Mouse (Mus musculus) natural killer cell, adult 2 months (primary cell): Measurements from ENCODE around the gene Ccr1.

Experiments
- DNase-seq, 2 experiments: peaks; one replicate each; pipeline ENCODE4 v3.0.0; 2022; ENCODE audit warnings: low spot score in 2 of 2

Ccr1 gene

DNA sequence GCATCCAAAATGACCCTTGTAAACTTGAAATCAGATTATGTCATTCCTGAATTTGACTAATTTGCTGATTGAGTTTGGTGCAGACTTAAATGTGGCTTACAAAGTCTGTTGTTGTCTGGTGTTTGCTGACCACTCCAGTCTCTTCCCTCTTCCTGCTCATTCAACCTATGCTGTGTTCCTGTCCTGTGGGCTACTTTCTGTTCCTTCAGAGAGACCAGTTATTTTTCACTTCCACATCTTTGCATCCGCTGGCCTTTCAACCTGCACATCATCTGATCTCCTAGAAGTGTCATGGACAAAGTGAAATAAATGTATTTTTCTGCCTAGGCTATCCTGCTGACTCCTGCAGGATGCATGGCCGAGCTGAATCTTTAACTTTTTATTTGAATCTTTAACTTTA lies 14.9 kb downstream of the Ccr1 start:
- no peak for DNase-seq

DNA sequence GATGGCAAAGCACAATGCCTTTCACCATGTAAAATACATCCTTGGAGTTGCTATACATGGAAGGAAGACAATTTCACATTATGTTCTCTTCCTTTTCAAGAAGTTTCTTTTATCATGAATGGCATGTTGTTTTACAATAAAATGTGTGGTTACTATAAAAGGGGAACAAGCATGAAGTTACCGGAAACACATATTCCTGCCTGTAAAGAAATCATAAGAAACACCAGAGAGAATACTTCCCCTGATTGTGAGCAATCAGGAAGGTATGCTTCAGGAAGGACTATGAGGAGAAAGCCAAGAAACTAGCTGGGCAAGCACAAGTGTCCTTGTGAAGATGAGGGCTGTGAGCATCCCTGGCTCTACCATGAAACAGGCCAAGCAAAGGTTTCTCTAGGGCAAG lies 17.3 kb downstream of the Ccr1 start:
- DNase-seq, result no peak

DNA sequence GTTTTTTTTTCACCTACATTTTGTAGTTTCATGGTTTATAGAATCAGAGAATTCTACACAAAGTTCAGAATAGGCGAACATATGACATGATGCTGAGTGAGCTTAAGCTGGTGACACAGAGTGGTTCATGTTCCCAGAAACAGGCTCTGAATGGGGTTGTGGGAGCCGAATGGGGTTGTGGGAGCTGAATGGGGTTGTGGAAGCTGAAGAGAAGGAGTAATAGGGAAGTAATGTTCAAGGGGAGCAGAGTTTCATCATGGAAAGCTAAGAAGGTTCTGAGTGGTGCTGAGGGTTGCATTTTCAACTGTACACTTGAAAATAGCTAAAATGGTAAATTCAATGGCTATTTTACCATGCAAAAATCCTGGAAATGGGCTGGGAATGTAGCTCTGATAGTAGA lies 19.1 kb downstream of the Ccr1 start:
- DNase-seq, result no peak

DNA sequence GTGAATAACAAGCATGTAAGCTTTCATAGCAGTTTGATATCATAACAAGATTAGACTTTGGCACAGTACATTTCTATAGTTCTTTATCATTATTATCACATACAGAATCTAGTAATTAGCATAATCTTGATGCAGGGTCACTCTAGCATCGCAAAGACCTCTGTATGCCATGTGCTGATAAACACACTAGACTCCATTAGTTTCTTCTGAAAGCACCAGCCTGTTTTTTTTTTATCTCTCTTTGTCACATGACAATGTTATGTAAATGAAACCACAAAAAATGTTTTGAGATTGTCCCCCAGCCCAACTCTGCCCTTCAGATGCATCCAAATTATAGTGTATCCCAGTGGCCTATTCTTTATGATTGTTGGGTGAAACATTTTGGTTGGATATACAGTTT lies 20.7 kb downstream of the Ccr1 start:
- DNase-seq, result no peak

DNA sequence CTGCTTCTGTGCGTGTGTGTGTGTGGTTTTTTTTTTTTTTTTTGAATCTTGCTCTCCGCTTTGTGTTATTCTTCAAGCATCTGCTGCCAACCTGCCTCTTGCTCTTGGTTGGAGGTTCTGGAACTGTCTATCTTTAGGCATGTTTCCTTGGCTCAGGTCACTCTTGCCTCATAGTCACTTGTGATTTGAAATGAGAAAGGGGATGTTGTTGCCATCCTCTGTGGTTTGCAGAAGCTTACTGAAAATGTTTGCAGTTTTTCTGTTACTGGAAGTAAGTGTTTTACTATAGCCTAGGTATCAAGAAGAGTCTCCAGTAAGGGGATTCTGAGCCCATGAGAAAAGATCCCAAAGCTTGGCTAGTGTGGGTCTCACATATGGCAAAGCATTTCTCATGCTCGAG lies 26.5 kb downstream of the Ccr1 start:
- no peak for DNase-seq

DNA sequence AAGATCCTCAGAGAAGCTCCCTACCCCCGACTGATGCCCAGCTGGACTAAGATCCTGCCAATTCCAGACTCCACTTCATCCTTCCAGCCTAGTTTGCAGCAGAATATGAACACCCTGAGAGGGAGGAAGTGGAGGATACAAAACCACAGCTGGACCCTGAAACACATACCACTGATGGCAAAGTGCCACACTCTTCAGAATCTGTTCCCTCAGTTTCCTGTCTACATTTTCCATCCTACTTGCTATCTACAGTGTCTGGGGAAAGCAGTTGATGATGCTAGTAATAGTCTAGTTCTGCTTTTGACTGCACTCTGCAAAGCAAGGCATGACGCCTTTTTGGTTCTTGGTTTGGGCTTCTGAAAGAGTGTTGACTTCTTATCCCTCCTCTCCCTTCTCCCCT lies 27.2 kb downstream of the Ccr1 start:
- no peak for DNase-seq

DNA sequence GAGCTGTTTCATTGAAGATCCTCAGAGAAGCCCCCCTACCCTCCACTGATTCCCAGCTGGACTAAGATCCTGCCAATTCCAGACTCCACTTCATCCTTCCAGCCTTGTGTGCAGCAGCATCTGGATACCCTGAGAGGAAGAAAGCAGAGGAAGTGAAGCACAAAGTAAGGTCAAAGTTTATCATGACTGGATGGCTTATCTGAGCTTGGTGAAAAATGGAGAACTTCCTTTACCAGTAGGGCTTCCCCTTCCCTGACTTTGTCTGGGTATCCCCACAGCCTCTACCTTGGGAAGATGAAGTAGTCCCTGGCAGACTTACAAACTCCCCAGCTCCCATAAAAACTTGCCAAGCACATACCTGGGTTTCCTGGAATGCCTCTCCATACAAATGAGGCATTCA lies 27.9 kb downstream of the Ccr1 start:
- DNase-seq, result no peak

DNA sequence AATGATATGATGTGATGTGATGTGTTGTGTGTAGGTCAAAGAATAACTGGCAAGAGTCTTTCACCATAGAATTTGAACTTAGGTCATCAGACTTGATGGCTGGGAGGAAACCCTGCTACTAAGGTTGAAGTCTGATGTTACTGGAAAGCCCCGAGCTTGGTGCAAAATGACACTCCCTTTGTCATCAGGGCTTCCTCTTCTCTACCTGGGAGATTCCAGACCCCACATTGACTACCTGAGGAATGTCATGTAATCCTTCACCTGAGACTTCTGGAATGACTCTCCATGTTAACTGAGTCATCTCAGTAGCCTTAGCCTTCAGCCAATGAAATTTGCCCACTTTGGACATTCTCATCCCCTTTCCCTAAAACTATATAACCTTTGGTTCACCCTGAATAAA lies 28.3 kb downstream of the Ccr1 start:
- no peak for DNase-seq

DNA sequence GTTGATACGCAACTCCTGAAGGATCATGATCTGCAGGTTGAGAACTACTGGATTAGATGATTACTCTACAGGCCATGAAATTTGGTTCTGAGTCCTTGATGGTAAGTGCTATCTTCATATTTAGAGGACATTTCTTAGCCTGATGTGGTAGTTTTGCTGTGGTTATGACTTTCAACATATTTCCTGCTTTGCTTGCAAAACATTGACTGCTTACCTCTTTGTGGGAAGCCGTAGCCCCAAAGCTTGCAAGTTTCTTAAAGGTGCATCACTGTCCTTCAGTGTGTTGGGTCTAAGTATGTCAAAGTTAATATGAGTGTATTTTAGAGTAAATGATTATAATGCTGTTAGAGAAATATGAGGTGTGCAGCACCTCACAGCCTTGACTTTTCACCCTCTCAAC lies 30.5 kb downstream of the Ccr1 start:
- peak; percentile 47 to 64 for DNase-seq

DNA sequence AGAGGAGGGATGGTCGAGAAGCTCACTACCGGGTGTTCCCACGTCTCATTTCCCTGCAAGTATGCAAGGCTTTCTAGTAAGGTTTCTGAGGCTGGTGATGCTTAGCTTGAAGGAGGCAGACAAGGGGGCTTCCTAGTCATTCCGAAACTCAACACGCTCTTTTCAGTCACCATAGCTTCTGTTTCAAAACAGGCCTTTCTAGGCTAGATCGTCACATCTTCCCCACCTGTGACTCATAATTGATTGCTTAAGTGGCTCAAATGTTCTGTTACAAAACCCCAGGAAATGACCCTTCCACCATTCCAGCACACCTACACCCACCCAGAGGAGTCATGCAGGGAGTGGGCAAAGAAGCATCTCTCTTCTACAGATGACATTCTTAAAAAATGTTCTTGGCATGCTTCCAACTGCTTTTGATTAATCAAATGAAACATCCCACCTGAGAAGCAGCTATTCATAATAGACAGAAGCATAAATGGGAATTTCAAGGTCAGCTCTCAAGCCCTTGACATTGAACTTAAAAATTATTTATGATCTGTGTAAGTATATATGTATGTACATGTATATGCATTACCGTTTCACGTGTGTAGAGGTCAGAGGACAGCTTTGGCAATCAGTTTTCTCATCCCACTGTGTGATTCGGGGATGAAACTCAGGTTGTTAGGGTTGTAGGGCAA lies 31.8 kb downstream of the Ccr1 start:
- DNase-seq, result peak in 1 of 2 experiments; percentile 53

DNA sequence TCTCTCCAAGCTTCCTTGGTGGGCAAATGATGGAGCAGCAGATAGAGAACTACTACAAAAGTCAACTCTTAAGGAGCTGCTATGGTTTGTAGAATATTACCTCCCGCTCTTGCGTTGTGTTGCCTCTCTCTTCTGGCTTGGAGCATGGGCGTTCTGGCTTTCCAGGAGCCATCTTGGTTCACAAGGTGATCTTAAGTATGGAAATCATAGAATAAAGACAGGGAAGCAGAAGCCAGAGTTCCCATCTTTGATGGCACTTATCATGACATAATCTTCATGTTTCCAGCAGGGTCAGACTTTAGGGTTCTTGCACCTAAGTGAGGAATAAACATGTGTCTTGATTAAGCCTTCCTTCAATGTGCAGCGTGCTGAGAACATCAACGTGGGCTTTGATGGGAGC lies 32.7 kb downstream of the Ccr1 start:
- no peak for DNase-seq

DNA sequence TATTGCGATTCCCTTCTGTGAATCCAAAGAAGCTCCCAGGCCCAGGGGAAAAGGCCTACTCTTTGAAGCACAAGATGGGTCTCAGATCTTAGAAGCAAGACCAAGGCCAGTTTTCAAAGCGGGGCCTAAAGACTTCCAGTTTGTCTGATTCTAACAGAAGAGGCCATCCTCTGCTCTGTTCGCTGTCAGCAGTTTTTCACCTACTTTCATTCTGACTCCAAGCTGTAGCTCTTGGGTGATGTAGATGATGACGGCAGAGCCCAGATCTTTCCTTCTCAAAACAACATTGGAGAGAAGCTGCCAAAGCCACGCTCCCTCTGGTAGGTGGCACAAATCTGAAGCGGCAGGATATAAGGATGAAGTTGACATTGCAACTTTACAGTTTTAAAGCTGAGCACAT lies 33.1 kb downstream of the Ccr1 start:
- no peak for DNase-seq

DNA sequence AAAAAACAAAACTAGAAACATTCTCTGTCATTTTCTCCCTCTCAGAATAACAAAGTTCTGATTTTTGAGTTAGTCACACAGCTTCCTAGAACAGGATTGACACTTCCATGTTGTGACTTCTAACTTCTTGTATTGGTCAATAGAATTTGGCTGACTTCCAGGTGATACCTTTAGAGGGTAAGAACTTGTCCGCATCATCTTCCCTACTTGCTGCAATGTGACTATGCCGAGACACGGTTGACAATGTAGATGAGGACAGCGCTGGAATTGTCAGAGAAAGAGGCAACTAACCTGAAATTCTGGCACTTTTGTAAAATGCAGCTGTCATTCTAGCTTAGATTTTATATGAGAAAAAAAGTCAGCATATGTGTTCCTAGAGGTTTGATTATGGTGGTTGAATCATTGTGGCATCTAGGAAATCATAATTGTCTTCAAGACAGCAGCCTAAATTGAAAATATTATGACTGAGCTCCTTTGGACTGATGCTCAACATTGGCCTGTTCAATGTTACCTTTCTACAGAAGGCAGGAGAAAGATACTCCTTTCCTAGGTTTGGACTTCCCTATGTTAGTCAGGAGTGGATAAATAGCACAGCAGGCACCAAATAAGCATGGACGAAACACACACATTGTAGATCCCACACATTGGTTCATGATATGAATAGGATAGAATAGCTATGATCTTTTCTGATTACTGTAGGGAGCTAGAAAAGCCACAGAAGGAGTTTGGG lies 34.6 kb downstream of the Ccr1 start:
- DNase-seq, result no peak

DNA sequence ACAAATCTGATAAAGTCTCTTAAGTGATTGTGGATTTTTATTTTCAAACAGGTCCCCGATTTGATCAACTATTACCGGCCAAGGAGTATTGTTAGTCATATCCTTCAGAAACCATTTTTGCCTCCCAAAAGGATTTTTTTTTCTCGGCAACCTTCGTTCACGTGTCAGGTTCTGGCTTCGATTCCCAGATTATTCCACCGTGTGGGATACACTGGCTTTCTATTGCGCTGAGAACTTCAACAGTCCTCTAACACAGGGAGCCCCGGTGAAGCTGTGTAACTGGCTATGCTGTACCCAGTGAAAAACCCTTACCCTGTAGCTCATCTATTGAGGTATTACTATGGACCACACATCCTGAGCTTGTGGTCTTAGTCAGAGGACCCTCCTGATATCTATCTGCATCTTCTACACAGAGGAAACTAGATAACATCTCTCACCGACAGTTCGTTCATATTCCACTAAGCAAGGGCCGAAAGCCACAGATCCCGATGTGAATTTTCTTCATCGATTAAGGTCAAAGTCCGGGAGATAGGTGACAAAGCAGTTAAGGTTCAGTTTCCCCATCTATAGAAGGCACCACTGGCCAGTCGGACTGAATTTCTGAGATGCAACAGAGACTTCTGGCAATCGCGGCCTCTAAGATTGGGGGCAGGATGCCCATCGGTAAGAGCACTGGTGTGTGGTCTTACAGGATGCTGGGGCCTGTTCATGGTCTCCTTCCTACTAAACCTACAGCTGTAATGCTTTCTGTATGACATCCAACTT lies 35.4 kb downstream of the Ccr1 start:
- DNase-seq, result no peak

DNA sequence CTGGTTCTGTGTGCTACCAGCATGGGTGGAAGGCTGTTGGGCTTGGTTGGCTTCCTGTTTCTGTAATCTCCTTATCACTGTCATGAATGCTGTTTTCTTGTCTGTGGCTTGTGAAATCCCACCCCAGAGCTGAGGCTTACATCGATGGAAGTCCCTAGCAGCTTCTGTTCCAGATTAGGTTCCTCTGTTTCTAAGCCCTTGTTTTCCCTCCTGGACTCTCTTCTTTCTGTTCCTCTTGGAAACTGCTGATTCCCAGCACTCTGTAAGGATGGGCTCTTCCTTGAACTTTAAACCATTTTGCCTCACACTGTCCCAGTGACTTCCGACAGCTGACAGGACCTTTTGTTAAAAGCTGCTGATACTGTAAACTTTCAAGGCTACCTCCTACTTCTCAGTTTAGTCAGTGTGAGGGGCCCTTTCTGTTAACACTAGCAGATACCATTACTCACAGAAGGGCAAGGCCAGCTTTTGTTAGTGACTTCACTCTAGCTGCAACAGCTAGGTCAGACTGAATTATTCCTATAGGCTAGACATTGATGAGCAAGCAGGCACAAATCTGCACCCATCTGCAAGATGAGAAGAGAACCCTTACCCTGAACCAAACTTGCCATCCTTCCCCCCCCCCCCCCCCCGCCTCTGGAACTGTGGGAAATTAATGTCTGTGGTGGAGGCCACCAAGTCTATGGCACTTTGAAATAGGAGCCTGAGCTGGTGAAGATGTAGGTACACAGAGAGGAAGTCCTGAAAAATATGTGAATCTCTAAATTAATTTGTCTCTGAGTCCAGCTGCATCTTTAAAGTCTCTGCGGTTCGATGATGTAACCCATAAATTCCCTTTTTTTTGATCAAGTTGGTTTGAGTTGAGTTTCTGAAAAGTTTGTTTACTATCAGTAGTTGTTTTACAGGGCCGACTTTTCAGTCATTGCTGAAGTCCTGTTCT lies 36.5 kb downstream of the Ccr1 start:
- DNase-seq, result peak; percentile 55 to 60

DNA sequence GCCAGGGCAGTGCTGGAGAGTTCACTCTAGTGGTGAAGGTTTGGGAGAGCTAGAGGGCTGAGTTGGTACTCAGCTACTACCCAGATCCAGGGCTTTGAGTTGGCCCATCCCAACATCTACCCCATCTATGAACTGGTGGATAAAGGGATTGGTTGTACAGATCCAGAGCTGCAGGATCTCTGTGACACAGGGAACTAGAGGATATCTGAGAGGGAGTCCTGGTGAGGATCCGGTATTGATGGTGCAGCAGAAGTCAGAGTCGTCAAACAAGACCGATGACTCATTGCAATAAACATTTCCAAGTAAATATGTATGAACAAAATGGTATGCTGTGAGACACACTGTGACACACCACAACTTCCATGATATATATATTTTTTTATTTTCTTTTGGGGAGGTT lies 37.6 kb downstream of the Ccr1 start:
- DNase-seq, result no peak

DNA sequence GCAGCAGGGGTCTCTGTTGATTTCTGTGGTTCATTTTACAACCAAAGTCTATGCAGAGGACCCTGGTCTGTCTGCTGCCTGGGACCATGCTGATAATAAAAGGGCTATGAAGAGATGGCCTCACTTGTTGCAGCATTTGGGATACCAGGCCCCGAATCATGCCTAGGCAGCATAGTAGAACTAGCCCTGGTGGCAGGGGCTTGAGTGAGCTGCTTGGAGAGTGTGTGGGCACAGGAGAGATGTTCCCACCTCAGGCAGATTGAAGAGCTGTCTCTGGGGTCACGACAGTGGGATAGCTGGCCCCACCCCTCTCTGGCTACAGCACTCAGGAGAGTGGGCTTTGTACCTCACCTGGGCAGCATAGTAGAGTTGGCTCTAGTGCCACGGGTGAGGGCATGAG lies 38.0 kb downstream of the Ccr1 start:
- no peak for DNase-seq

DNA sequence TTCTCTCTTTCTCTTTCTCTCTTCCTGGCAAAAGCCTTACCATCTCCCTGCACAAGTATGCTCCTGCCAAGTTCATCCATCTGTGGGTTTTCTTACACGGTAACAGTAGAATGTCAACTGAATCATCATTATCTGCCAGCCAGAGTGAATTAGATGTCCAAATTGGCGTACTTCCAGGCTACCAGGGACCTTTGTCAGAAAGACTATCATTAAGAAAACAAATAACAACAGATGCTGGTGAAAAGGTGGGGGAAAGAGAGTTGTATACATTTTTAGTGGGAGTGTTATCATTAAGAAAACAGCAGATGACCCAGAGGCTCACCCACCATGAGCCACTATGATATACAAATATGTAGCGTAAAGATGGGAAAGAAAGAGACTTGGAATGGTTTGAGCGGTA lies 38.6 kb downstream of the Ccr1 start:
- no peak for DNase-seq

DNA sequence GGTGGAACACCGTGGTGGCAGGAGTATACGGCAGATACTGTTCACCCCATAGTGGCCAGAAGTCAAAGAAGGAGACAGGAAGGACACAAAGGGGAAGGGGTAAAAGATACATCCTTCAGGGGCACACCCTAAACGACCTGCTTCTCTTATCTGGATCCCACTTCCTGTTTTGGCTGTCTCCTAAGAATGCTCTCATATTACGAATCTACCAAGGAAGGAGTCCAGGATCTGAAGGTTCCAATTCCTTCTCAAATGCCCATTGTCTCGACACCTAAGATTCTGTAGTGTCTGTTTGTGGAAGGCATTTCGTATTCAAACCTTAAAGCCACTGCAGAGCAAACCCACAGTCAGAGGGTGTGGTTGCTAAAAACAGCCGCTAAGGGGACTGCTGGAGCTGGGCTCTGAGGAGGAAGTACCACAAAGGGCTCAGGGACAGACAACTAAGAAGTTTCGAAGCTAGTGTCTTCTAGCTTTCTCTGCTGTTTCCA lies 39.7 kb downstream of the Ccr1 start:
- DNase-seq, result peak; percentile 83 to 87

DNA sequence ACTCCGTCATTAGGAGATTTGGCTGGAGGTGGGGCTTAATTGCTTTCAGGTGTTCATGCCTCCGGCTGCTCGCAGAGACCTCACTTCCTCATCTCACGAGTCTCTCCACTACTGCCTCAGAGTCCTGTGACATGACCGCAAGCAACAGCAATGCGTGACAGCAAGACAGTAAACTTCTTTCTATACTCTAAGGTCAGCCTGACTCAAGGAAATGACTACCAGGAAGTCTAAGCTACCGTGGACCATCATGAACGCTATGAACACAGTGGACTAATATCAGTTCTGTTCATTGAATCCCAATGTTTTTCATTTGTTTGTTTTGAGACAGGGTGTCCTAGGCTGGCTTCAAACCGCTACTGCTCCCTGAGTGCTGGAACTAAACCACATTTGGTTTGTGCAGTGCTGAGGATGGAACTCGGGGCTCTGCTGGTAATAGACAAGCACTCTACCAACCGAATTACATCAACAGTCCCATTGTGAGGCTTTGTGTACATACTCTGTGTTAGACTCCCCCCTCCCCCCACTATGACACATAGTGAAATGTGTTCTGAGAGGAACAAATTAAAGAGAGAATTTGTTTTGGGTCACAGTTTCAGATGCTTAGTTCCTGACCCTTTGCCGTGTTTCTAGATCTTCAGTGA lies 40.3 kb downstream of the Ccr1 start:
- DNase-seq, result peak; percentile 87 to 92

DNA sequence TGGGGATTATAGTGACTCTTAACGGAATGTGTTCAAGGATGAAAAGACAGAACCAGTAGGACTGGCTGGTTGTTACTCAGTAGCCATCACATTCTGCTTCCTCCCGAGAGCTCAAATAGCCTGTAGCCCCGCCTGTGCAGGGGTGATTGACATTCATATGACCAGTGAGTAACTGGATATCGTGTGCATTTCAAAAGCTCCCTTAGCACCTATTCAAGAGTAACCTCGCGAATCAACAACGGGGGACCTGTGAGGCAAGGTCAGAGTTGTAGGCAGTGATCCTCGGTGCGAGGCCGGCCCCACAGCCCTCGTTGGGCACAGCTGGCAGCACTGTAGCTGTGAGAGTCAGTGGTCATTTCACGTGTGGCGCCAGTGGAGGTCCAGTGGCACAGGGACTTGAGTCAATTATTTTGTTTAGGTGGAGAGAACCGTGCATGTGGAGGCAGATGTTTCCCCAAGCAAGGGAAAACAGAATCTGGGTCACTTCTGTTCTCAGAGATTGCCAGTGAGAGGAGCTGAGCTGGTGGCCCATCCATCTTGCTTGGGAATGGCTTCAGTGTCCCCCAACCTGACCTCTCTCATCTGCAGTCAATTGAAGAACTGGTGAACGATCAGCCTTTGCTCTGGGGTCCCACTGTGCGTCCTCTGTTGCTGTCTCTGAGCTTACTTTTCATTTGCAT lies 41.1 kb downstream of the Ccr1 start:
- DNase-seq, result peak in 1 of 2 experiments; percentile 59
